Mouse (Mus musculus) CH12.LX (cell line): ENCODE measurements around the gene Hsp90ab1.

Source experiments
- CHD1 ChIP-seq: IDR thresholded peaks from 2 replicates; pipeline ENCODE4 v1.6.1; 2012; ENCODE audit warnings: low read depth, low read length, improper control_type of control experiment, inconsistent platforms
- CTCF ChIP-seq, 2 experiments: IDR thresholded peaks in 1 of 2; conservative IDR thresholded peaks in 1 of 2; 2 replicates each; pipeline ENCODE4 v1.5.1; 2011 to 2012; ENCODE audit warnings: low read depth in 2 of 2, low read length in 2 of 2, improper control_type of control experiment in 1 of 2, inconsistent platforms in 1 of 2, mild to moderate bottlenecking in 1 of 2, moderate library complexity in 1 of 2
- EP300 ChIP-seq: IDR thresholded peaks from 2 replicates; pipeline ENCODE4 v1.6.1; 2011; ENCODE audit warnings: low read length, improper control_type of control experiment
- KAT2A ChIP-seq: IDR thresholded peaks from 2 replicates; pipeline ENCODE4 v1.6.1; 2012; ENCODE audit warnings: low read length, improper control_type of control experiment, inconsistent platforms; ENCODE audit not compliant: insufficient replicate concordance
- MAX ChIP-seq: IDR thresholded peaks from 2 replicates; pipeline ENCODE4 v1.6.1; 2011; ENCODE audit warnings: low read length, improper control_type of control experiment
- NRF1 ChIP-seq: IDR thresholded peaks from 2 replicates; pipeline ENCODE4 v1.6.1; 2014; ENCODE audit warnings: low read depth, mild to moderate bottlenecking, inconsistent platforms, low read length, improper control_type of control experiment, moderate library complexity
- POLR2A ChIP-seq: IDR thresholded peaks from 2 replicates; pipeline ENCODE4 v1.6.1; 2011; ENCODE audit warnings: low read depth, mild to moderate bottlenecking, improper control_type of control experiment, low read length
- RCOR1 ChIP-seq: conservative IDR thresholded peaks from 2 replicates; pipeline ENCODE4 v1.6.1; 2012; ENCODE audit warnings: low read depth, mild to moderate bottlenecking, inconsistent platforms, low read length, improper control_type of control experiment
- USF1 ChIP-seq: IDR thresholded peaks from 2 replicates; pipeline ENCODE4 v1.6.1; 2014; ENCODE audit warnings: low read depth, mild to moderate bottlenecking, inconsistent platforms, low read length, improper control_type of control experiment

DNA sequence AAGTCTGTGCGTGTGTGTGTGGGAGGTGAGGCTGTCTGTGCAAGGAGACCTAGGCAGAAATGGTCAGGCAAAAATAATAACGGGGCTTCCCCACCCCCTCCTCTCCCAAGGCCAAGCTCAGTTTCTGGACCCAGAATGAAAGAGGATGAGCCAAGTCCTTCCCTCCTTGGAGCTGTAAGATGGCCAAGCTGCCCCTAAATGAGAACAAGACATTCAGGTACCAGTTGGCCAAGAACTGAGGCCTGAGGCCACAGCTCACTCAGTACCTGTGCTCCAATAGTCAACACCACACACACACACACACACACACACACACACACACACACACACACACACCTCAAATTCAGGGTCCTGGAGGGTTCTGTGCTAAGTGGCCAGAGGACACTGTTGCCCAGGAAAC, 30.4 kb downstream of the Hsp90ab1 start:
- no peak for TF ChIP-seq USF1
- TF ChIP-seq MAX: no peak
- TF ChIP-seq CTCF (conservative IDR thresholded peaks at IDR 0.05 in 1 of 2, IDR thresholded peaks at IDR 0.05 in 1 of 2; ENCODE audit: low read depth in 2 of 2, low read length in 2 of 2): no peak
- TF ChIP-seq KAT2A: no peak
- TF ChIP-seq CHD1: no peak
- TF ChIP-seq EP300: no peak
- TF ChIP-seq POLR2A: no peak
- no peak for TF ChIP-seq NRF1
- no peak for TF ChIP-seq RCOR1
